Mouse (Mus musculus): Measurements from ENCODE around the gene H3f3a. TPM values are rescaled to one million over a fixed set of nuclear protein-coding genes. Genes with fewer than 3 reads are reported as not detected.

The H3f3a gene
- polyA plus RNA-seq (2012; rRNA removed), result 1,782 and 2,303 TPM in 2 replicates

DNA sequence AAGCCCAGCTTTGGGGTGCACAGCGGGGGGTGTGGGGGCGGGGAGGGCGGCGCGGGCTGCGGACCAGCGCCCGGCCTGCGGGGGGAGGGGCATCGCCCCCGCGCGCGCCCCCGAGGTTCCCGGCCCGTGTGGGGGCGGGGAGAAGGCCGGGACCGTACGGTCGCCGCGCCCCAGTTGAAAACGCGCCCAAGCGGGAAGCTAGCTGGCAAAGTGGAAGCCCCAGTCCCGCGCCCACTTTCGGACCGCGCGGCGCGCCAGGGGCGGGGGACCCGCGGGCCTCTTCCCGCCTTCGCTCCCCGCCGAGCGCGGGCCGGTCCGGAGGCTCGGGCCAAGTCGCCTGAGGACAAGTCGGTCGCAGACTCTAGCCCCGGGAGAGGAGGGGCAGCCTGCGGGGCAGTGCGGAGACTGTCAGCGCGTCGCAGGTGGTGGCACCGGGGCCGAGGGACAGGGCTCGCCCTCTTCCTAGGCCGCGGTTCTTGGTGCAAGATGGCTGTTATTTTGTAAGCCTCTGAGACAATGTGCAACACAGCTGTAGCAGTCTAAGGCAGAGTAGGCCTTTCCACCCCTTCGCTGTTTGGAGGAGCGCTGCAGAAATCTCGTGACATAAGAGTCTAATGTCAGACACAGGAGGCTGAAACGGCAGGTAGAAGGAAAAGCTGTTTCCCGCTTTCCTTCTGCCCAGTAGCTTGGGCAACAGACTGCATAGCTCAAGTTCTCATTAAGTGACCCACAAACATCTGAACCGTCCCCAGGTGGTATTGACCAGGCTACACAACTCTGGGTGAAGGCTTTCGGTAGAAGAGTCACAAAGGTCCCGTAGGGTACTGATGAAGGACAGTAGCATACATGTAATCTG is at the start of gene H3f3a:
TSS of gene H3f3a (minus strand) at position 59 of the 856 bp plus-strand sequence.

DNA sequence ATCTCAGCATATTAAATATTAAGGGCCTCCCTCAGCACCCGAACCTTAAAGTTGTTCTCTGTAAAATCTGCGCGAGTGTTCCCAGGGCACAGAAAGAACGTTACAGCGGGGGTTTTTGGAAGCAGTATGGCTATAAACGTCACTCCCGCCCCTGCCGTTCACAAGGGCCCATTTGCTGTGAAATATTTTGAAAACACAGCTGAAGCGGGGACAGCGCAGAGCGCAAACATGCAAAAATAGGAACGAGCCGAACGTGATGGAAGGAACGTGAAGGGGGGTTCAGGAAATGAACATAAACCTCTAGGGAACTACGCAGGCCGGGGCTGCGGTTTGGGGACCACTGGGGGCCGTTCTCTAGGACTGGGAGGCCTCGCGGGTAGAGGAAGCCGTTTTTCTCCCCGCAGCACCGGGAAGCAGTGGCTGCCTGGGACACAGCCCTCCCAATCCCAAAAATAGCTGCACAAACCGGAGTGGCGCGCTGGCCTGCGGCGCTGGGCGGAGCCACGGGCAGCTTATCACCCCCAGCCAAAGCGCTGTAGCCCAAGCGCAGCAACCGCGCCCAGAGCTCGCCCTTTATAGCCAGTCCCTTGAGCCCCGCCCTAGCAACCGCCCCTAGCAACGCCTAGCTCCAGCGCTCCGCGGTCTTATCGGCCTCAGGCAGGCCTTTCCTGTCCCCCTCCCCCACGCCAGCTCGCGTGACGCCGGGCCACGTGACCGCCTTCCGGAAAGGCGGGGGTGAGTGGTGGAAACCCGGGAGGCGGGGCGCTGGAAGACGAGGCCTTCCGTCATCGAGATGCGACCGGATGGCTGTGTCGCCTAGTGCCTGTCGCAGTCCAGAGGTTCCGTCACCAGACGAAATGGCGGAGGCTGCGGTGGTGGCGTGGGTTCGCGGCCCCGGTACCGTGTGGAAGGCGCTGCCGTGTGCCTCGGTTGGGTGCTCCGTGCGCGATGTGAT is 36.9 kb upstream of the H3f3a start, which contains the start of gene Sde2:
TSS of gene Sde2 (plus strand) at position 812 of the 955 bp plus-strand sequence.

Other genes starting within 250 kb of the H3f3a start
- gene Parp1, start 245.0 kb downstream of the H3f3a start, polyA plus RNA-seq (2012; rRNA removed), result 158 and 196 TPM in 2 replicates
- 12.8 and 16.5 TPM in 2 replicates for gene Lin9, start 172.8 kb downstream of the H3f3a start, polyA plus RNA-seq (2012; rRNA removed)
- 0.05 and 0.10 TPM in 2 replicates for gene Mixl1, start 116.9 kb downstream of the H3f3a start, polyA plus RNA-seq (2012; rRNA removed)
- gene Acbd3, start 87.9 kb downstream of the H3f3a start, polyA plus RNA-seq (2012; rRNA removed), result 31.8 and 43.4 TPM in 2 replicates
- 26.9 and 36.6 TPM in 2 replicates for gene Sde2, start 37.2 kb upstream of the H3f3a start, polyA plus RNA-seq (2012; rRNA removed)
- 0.09 TPM in 1 of 2 replicates, not detected in the other for gene Lefty2, start 79.2 kb upstream of the H3f3a start, polyA plus RNA-seq (2012; rRNA removed)
- 56.5 and 60.9 TPM in 2 replicates for gene Pycr2, start 90.3 kb upstream of the H3f3a start, polyA plus RNA-seq (2012; rRNA removed)
- 1.7 and 2.7 TPM in 2 replicates for gene Lefty1, start 121.1 kb upstream of the H3f3a start, polyA plus RNA-seq (2012; rRNA removed)
- 4.0 and 10.2 TPM in 2 replicates for gene Tmem63a, start 128.4 kb upstream of the H3f3a start, polyA plus RNA-seq (2012; rRNA removed)
- gene Ephx1, start 207.0 kb upstream of the H3f3a start, polyA plus RNA-seq (2012; rRNA removed), result 0.95 and 1.4 TPM in 2 replicates
- gene 9130409I23Rik, start 237.3 kb upstream of the H3f3a start, polyA plus RNA-seq (2012; rRNA removed), result not detected in 2 replicates

Data from central nervous system, embryonic 11.5 days (tissue).